Mouse (Mus musculus) testis, adult 2 months (tissue): Measurements from ENCODE around the gene Ttc23.

ENCODE experiments used
- CTCF ChIP-seq: fragments of 200-500 bp; IDR thresholded peaks from 2 replicates; pipeline ENCODE4 v1.5.1; 2012; ENCODE audit warnings: low read depth, mild to moderate bottlenecking, inconsistent platforms, low read length, moderate library complexity; ENCODE audit not compliant: control insufficient read depth, insufficient read depth, insufficient replicate concordance
- POLR2A ChIP-seq: fragments of 200-500 bp; IDR thresholded peaks from 2 replicates; pipeline ENCODE4 v1.6.1; 2012; ENCODE audit warnings: low read depth, mild to moderate bottlenecking, inconsistent platforms, low read length, moderate library complexity; ENCODE audit not compliant: control insufficient read depth

GRCm38 (mm10) chr7:67598050-67598449 lies 49.2 kb upstream of the Ttc23 start:
- no peak for TF ChIP-seq CTCF
- TF ChIP-seq POLR2A = no peak
